ENCODE assay signal across 22 mouse cellular contexts in genomic region chr5:68146818-68147217, GRCm38 (mm10).
A peak's percentile ranks its signal among the peaks of the same experiment; 100 is the strongest.
DNase-seq lines count a peak whose midpoint lies in the region; ATAC-seq and TF ChIP-seq lines count a peak whose summit lies in the region.
"Had no signal": no experiment of that assay in that cellular context is flagged by ENCODE, and none has a peak within 500 bp of the region (broad histone marks: within the 10 kb centered on the region; RNA-seq: fewer than 3 reads in every experiment).

No protein-coding gene starts in this region.

- intact Hi-C loops in left cerebral cortex, postnatal 36 days (cut with DNase I) = no loop called here

- no peak for DNase-seq in forebrain, embryonic 11.5 days (ENCODE audit: low spot score)
- DNase-seq in forebrain, embryonic 10.5 days (ENCODE audit: extremely low spot score, low spot score) = no peak
- DNase-seq in brain, embryonic 14.5 days (ENCODE audit: low read depth) = peak; percentile 74
- no peak for DNase-seq in liver
- DNase-seq in thymus, postnatal 10 days (ENCODE audit: low spot score in 2 of 2) = no peak
- DNase-seq in left cerebral cortex, postnatal 36 days (ENCODE audit: low spot score in 2 of 2) = no peak
- DNase-seq: adrenal gland, postnatal 14 days; B cell, adult 2 months; cerebellum, adult 2 months; cerebellum, postnatal 10 days; gastrocnemius, postnatal 36 days; heart, adult 11 months; heart, postnatal 10 days; heart, postnatal 4 days had no signal

- no peaks in the 10 kb centered on the region for H3K36me3 ChIP-seq in forebrain, embryonic 11.5 days (ENCODE audit: control insufficient read depth, insufficient read depth, low read length)
- H3K36me3 ChIP-seq in forebrain, embryonic 10.5 days (replicated peaks) = no peaks in the 10 kb centered on the region
- no peaks in the 10 kb centered on the region for H3K36me3 ChIP-seq in forebrain, embryonic 15.5 days
- no peaks in the 10 kb centered on the region for H3K36me3 ChIP-seq in midbrain, embryonic 15.5 days (replicated peaks)
- H3K36me3 ChIP-seq: embryonic facial prominence, embryonic 10.5 days; G1E; hindbrain, embryonic 12.5 days had no signal

- H3K27ac ChIP-seq in forebrain, embryonic 11.5 days (ENCODE audit: low read depth, low read length) = no peak overlapping the region
- H3K27ac ChIP-seq in forebrain, embryonic 10.5 days = no peak overlapping the region
- no peak overlapping the region for H3K27ac ChIP-seq in forebrain, embryonic 15.5 days (replicated peaks)
- H3K27ac ChIP-seq in midbrain, embryonic 15.5 days = no peak overlapping the region
- H3K27ac ChIP-seq: embryonic facial prominence, embryonic 10.5 days; hindbrain, embryonic 12.5 days had no signal

- H3K4me3 ChIP-seq in forebrain, embryonic 11.5 days (ENCODE audit: low read depth, low read length) = no peak overlapping the region
- no peak overlapping the region for H3K4me3 ChIP-seq in forebrain, embryonic 10.5 days
- no peak overlapping the region for H3K4me3 ChIP-seq in forebrain, embryonic 15.5 days
- H3K4me3 ChIP-seq in midbrain, embryonic 15.5 days = no peak overlapping the region
- H3K4me3 ChIP-seq: embryonic facial prominence, embryonic 10.5 days; hindbrain, embryonic 12.5 days had no signal

- no peak for TF ChIP-seq POLR2A in brain, embryonic 14.5 days (IDR thresholded peaks at IDR 0.05; ENCODE audit: borderline replicate concordance, extremely low read depth, insufficient read depth, insufficient read length, poor library complexity, severe bottlenecking)

- no peak overlapping the region for H3K9ac ChIP-seq in forebrain, embryonic 11.5 days (ENCODE audit: low read length)
- no peak overlapping the region for H3K9ac ChIP-seq in forebrain, embryonic 15.5 days (replicated peaks)
- H3K9ac ChIP-seq in midbrain, embryonic 15.5 days = no peak overlapping the region
- H3K9ac ChIP-seq: hindbrain, embryonic 12.5 days had no signal

- no peaks in the 10 kb centered on the region for H3K27me3 ChIP-seq in forebrain, embryonic 11.5 days (ENCODE audit: control insufficient read depth, insufficient read depth, low read length)
- H3K27me3 ChIP-seq in forebrain, embryonic 10.5 days (ENCODE audit: poor library complexity, severe bottlenecking) = no peaks in the 10 kb centered on the region
- no peaks in the 10 kb centered on the region for H3K27me3 ChIP-seq in forebrain, embryonic 15.5 days
- no peaks in the 10 kb centered on the region for H3K27me3 ChIP-seq in midbrain, embryonic 15.5 days (replicated peaks)
- H3K27me3 ChIP-seq: hindbrain, embryonic 12.5 days had no signal

- no peak for TF ChIP-seq CTCF in brain, embryonic 14.5 days (IDR thresholded peaks at IDR 0.05; ENCODE audit: borderline replicate concordance, extremely low read depth, insufficient read depth, insufficient read length)

- no peaks in the 10 kb centered on the region for H3K9me3 ChIP-seq in forebrain, embryonic 11.5 days (ENCODE audit: control insufficient read depth, low read length)
- no peaks in the 10 kb centered on the region; the same call in 1 of the 2 replicates for H3K9me3 ChIP-seq in forebrain, embryonic 10.5 days
- no peaks in the 10 kb centered on the region for H3K9me3 ChIP-seq in forebrain, embryonic 15.5 days
- H3K9me3 ChIP-seq in midbrain, embryonic 15.5 days = no peaks in the 10 kb centered on the region
- H3K9me3 ChIP-seq: embryonic facial prominence, embryonic 10.5 days; G1E; hindbrain, embryonic 12.5 days had no signal

- ATAC-seq in forebrain, embryonic 11.5 days (replicated peaks; ENCODE audit: low FRiP score) = peak; percentile 69; the same call in 1 of the 2 replicates
- 0 out of 2 replicates have a peak, but pooled peaks have one; percentile 47 for ATAC-seq in forebrain, embryonic 15.5 days (replicated peaks)
- peak; percentile 75; the same call in 1 of the 2 replicates for ATAC-seq in midbrain, embryonic 15.5 days (replicated peaks)
- ATAC-seq: CD4-positive, CD25-positive, alpha-beta regulatory T cell, adult 4 months; hindbrain, embryonic 16.5 days; inflammation-experienced regulatory T-cells, adult 6 months had no signal

- no peak overlapping the region for H3K4me2 ChIP-seq in forebrain, embryonic 11.5 days (ENCODE audit: low read depth, low read length, severe bottlenecking)
- H3K4me2 ChIP-seq in forebrain, embryonic 15.5 days (replicated peaks) = no peak overlapping the region
- H3K4me2 ChIP-seq in midbrain, embryonic 15.5 days = no peak overlapping the region
- H3K4me2 ChIP-seq: hindbrain, embryonic 12.5 days had no signal

- no peaks in the 10 kb centered on the region for H3K4me1 ChIP-seq in forebrain, embryonic 11.5 days (replicated peaks; ENCODE audit: control insufficient read depth, insufficient read depth, low read length)
- H3K4me1 ChIP-seq in forebrain, embryonic 10.5 days = no peaks in the 10 kb centered on the region
- H3K4me1 ChIP-seq in forebrain, embryonic 15.5 days = peaks cover 8% of the 10 kb centered on the region
- H3K4me1 ChIP-seq in midbrain, embryonic 15.5 days = no peaks in the 10 kb centered on the region
- H3K4me1 ChIP-seq: embryonic facial prominence, embryonic 10.5 days; hindbrain, embryonic 12.5 days had no signal

- 64% methylated on average over 1 of the region's 1 CpGs for WGBS in forebrain, embryonic 11.5 days
- 91% methylated on average over 1 of the region's 1 CpGs for WGBS in forebrain, embryonic 10.5 days
- WGBS in forebrain, embryonic 15.5 days = 9% methylated on average over 1 of the region's 1 CpGs
- 33% methylated on average over 1 of the region's 1 CpGs for WGBS in midbrain, embryonic 15.5 days
